Mouse (Mus musculus): Measurements from ENCODE around the gene Insig1. TPM values are rescaled to one million over a fixed set of nuclear protein-coding genes. Genes with fewer than 3 reads are reported as not detected.

Insig1 gene
- polyA plus RNA-seq, 1 experiment from 2014 or later: 67.6 TPM

- H3K27ac ChIP-seq (replicated peaks): no peak overlapping the region
- ATAC-seq (ENCODE audit: insufficient read depth): no peak
- H3K4me1 ChIP-seq (replicated peaks): no peaks in the 10 kb centered on the region
- peaks cover 75% of the 10 kb centered on the region for H3K27me3 ChIP-seq
- 1% methylated on average over 19 of the region's 19 CpGs for WGBS (ENCODE audit: insufficient replicate concordance)
- H3K4me3 ChIP-seq (replicated peaks): peak overlapping the region; percentile 39
- H3K9me3 ChIP-seq (replicated peaks): no peaks in the 10 kb centered on the region
- no peaks in the 10 kb centered on the region for H3K36me3 ChIP-seq (replicated peaks)
- no peak overlapping the region for H3K9ac ChIP-seq
- peak overlapping the region; percentile 51 for H3K4me2 ChIP-seq
These were observed 47.4 kb downstream of the Insig1 start for GRCm38 (mm10) chr5:28118531-28118925.

- 31% methylated on average over 3 of the region's 3 CpGs for WGBS (ENCODE audit: insufficient replicate concordance)
- ATAC-seq (ENCODE audit: insufficient read depth): no peak
These were observed 48.4 kb downstream of the Insig1 start for GRCm38 (mm10) chr5:28119576-28119975.

GRCm38 (mm10) chr5:28122491-28123454, 51.6 kb downstream of the Insig1 start:
- no peak for ATAC-seq (ENCODE audit: insufficient read depth)
- no peak overlapping the region for H3K9ac ChIP-seq
- no peak overlapping the region for H3K4me3 ChIP-seq (replicated peaks)
- no peaks in the 10 kb centered on the region for H3K9me3 ChIP-seq (replicated peaks)
- no peaks in the 10 kb centered on the region for H3K36me3 ChIP-seq (replicated peaks)
- H3K4me1 ChIP-seq (replicated peaks): no peaks in the 10 kb centered on the region
- H3K4me2 ChIP-seq: no peak overlapping the region
- no peak overlapping the region for H3K27ac ChIP-seq (replicated peaks)
- 2% methylated on average over 27 of the region's 27 CpGs for WGBS (ENCODE audit: insufficient replicate concordance)
- H3K27me3 ChIP-seq: peaks cover 93% of the 10 kb centered on the region

More at GRCm38 (mm10) chr5:28119576-28119975, 48.4 kb downstream of the Insig1 start:
- Histone ChIP-seq H3K9me3 (replicated peaks) (no peaks in the 10 kb centered on the region), H3K27me3 (peaks cover 80% of the 10 kb centered on the region), H3K9ac (no peak overlapping the region), H3K4me1 (replicated peaks) (no peaks in the 10 kb centered on the region), H3K4me2 (no peak overlapping the region), H3K27ac (replicated peaks) (no peak overlapping the region), H3K4me3 (replicated peaks) (no peak overlapping the region), H3K36me3 (replicated peaks) (no peaks in the 10 kb centered on the region)

- WGBS (ENCODE audit: insufficient replicate concordance): 5% methylated on average over 11 of the region's 11 CpGs
- Histone ChIP-seq H3K4me1 (replicated peaks) (no peaks in the 10 kb centered on the region), H3K4me3 (replicated peaks) (no peak overlapping the region), H3K9ac (no peak overlapping the region), H3K4me2 (no peak overlapping the region), H3K27ac (replicated peaks) (no peak overlapping the region), H3K36me3 (replicated peaks) (no peaks in the 10 kb centered on the region), H3K9me3 (replicated peaks) (no peaks in the 10 kb centered on the region), H3K27me3 (peaks cover 89% of the 10 kb centered on the region)
- ATAC-seq (ENCODE audit: insufficient read depth): no peak
These were observed 52.3 kb downstream of the Insig1 start for GRCm38 (mm10) chr5:28123455-28123825.

GRCm38 (mm10) chr5:28124321-28125230, 53.4 kb downstream of the Insig1 start:
- Histone ChIP-seq H3K4me3 (replicated peaks) (no peak overlapping the region), H3K9me3 (replicated peaks) (no peaks in the 10 kb centered on the region), H3K36me3 (replicated peaks) (no peaks in the 10 kb centered on the region), H3K27ac (replicated peaks) (no peak overlapping the region), H3K4me1 (replicated peaks) (no peaks in the 10 kb centered on the region), H3K27me3 (peaks cover 84% of the 10 kb centered on the region), H3K4me2 (no peak overlapping the region), H3K9ac (no peak overlapping the region)
- WGBS (ENCODE audit: insufficient replicate concordance): 4% methylated on average over 28 of the region's 28 CpGs
- no peak for ATAC-seq (ENCODE audit: insufficient read depth)

Other genes with a start within 250 kb of the Insig1 start
- gene Htr5a, start 229.2 kb upstream of the Insig1 start, polyA plus RNA-seq (2015; fragmentation: Nextera tagmentation; extraction: Ambion mirVana): not detected in 2 replicates
- not detected in 2 replicates for gene En2, start 94.3 kb downstream of the Insig1 start, polyA plus RNA-seq (2015; fragmentation: Nextera tagmentation; extraction: Ambion mirVana)
- 0.07 TPM in 1 of 2 replicates, not detected in the other for gene Cnpy1, start 174.4 kb downstream of the Insig1 start, polyA plus RNA-seq (2015; fragmentation: Nextera tagmentation; extraction: Ambion mirVana)
- gene Rbm33, start 245.8 kb downstream of the Insig1 start, polyA plus RNA-seq (2015; fragmentation: Nextera tagmentation; extraction: Ambion mirVana): 6.4 TPM in 2 replicates

Data from liver, embryonic 15.5 days (tissue).